ENCODE assay signal across 7 mouse cellular contexts in the genomic region with DNA sequence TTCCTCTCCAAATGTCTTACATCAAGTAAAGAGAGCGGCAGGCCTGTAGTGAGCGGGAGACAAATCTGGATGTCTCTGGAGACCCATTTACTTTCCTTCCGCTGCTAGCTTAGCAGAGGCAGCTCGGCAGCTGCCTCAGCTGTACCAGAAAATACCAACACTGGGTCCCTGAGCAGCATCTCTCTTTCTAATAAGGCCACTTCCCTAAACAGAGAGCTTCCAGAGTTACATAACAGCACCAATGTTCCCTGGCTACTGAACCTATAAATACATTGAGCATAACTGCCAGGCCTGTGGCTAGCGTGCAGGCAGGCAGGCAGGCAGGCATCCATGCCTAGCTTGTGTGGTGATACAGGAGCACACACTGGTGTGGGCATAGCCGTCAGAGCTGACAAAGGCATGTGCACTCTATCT.
DNase-seq lines count a peak whose midpoint lies in the region; ATAC-seq lines count a peak whose summit lies in the region.

No protein-coding gene starts in this region.

- H3K9ac ChIP-seq in kidney, embryonic 16.5 days (replicated peaks; ENCODE audit: low read length), result no peak overlapping the region

- 0 out of 2 replicates have a peak, but pooled peaks cover 3% of the 10 kb centered on the region for H3K9me3 ChIP-seq in kidney, embryonic 16.5 days (ENCODE audit: low read length)

- no peak overlapping the region for H3K4me2 ChIP-seq in kidney, embryonic 16.5 days (replicated peaks; ENCODE audit: low read depth, low read length)

- no peaks in the 10 kb centered on the region for H3K27me3 ChIP-seq in kidney, embryonic 16.5 days (ENCODE audit: insufficient read depth, low read length)

- no peaks in the 10 kb centered on the region for H3K36me3 ChIP-seq in kidney, embryonic 16.5 days (ENCODE audit: insufficient read depth, low read length)

- H3K4me1 ChIP-seq in kidney, embryonic 16.5 days (ENCODE audit: insufficient read depth, low read length), result 0 out of 2 replicates have a peak, but pooled peaks cover 3% of the 10 kb centered on the region

- ATAC-seq in kidney, embryonic 16.5 days (ENCODE audit: low FRiP score, low TSS enrichment), result no peak

- intact Hi-C loops in left cerebral cortex, postnatal 36 days (cut with DNase I), result loop anchor here (5.0 kb wide), 1 partner anchor 57 kb away; no protein-coding TSS in a partner anchor

- DNase-seq in kidney, postnatal 10 days, result peak; percentile 31
- DNase-seq in cerebellum, adult 11 months, result peak; percentile 53
- peak; percentile 69 for DNase-seq in cerebellum, adult 8-10 months
- peak; percentile 46 to 58 for DNase-seq in left cerebral cortex, postnatal 36 days (ENCODE audit: low spot score in 2 of 2)
- no peak for DNase-seq in adrenal gland, postnatal 4 days (ENCODE audit: low spot score in 2 of 2)
- no peak for DNase-seq in spleen, postnatal 14 days (ENCODE audit: low spot score in 2 of 2)

- WGBS in kidney, embryonic 16.5 days, result 59% methylated on average over 6 of the region's 6 CpGs

- no peak overlapping the region for H3K4me3 ChIP-seq in kidney, embryonic 16.5 days (ENCODE audit: low read length)

- H3K27ac ChIP-seq in kidney, embryonic 16.5 days (ENCODE audit: low read length), result no peak overlapping the region

Comparison
In these comparisons a context has a peak if more than half of its experiments do, and no peak if none do; other contexts are left out.
1. DNase-seq: peak in kidney, postnatal 10 days (single experiment), cerebellum, adult 11 months (single experiment), cerebellum, adult 8-10 months (single experiment) and left cerebral cortex, postnatal 36 days (2 of 2); none in adrenal gland, postnatal 4 days (0 of 2) and spleen, postnatal 14 days (0 of 2).